ENCODE assay signal across 8 mouse cellular contexts in genomic region chr7:109985661-109986132, GRCm38 (mm10). TPM values are rescaled to one million over a fixed set of nuclear protein-coding genes. Genes with fewer than 3 reads are reported as not detected.
DNase-seq lines count a peak whose midpoint lies in the region; ATAC-seq and TF ChIP-seq lines count a peak whose summit lies in the region.

No protein-coding gene starts in this region.

- H3K27me3 ChIP-seq in heart, embryonic 12.5 days (replicated peaks), result no peaks in the 10 kb centered on the region
- H3K27me3 ChIP-seq in C2C12 (ENCODE audit: control insufficient read depth, insufficient read depth, insufficient read length), result no peaks in the 10 kb centered on the region
- no peaks in the 10 kb centered on the region for H3K27me3 ChIP-seq in midbrain, embryonic 11.5 days (ENCODE audit: control insufficient read depth, insufficient read depth, low read length)

- peak overlapping the region; percentile 78 for H3K27ac ChIP-seq in heart, embryonic 12.5 days (ENCODE audit: poor library complexity, severe bottlenecking)
- no peak overlapping the region for H3K27ac ChIP-seq in cortical plate, adult 2 months (ENCODE audit: insufficient read depth, low read length)
- H3K27ac ChIP-seq in midbrain, embryonic 11.5 days (ENCODE audit: low read depth, low read length), result no peak overlapping the region

- no peak for TF ChIP-seq POLR2A in cortical plate, adult 2 months (IDR thresholded peaks at IDR 0.05; ENCODE audit: extremely low read depth, insufficient read depth, low read length)

- no peaks in the 10 kb centered on the region for H3K9me3 ChIP-seq in heart, embryonic 12.5 days (replicated peaks)
- no peaks in the 10 kb centered on the region for H3K9me3 ChIP-seq in midbrain, embryonic 11.5 days (ENCODE audit: control insufficient read depth, low read length)

- WGBS in heart, embryonic 12.5 days, result under 1% methylated on average over 27 of the region's 27 CpGs
- WGBS in midbrain, embryonic 11.5 days, result under 1% methylated on average over 27 of the region's 27 CpGs

- H3K79me3 ChIP-seq in C2C12 (ENCODE audit: low read depth), result peaks cover 17% of the 10 kb centered on the region

- peaks cover 24% of the 10 kb centered on the region for H3K79me2 ChIP-seq in C2C12 (ENCODE audit: control insufficient read depth, insufficient read depth)

- intact Hi-C loops in heart, postnatal 36 days (cut with DNase I), result loop anchor here (2.0 kb wide), 3 partner anchors 25 to 75 kb away; partner anchors contain the start of genes Dennd5a, Ipo7 and Zfp143

- H3ac ChIP-seq in C2C12 (ENCODE audit: control insufficient read depth, insufficient read length, low read depth), result peak overlapping the region; percentile 50

- peaks cover 14% of the 10 kb centered on the region for H3K36me3 ChIP-seq in heart, embryonic 12.5 days
- H3K36me3 ChIP-seq in C2C12 (ENCODE audit: control insufficient read depth, insufficient read depth), result peaks cover 17% of the 10 kb centered on the region
- H3K36me3 ChIP-seq in midbrain, embryonic 11.5 days (ENCODE audit: control insufficient read depth, insufficient read depth, low read length), result no peaks in the 10 kb centered on the region; the same call in 1 of the 2 replicates

- no peak for TF ChIP-seq CTCF in C2C12 (IDR thresholded peaks at IDR 0.05; ENCODE audit: control insufficient read depth, insufficient read depth, insufficient read length)
- TF ChIP-seq CTCF in cortical plate, adult 2 months (IDR thresholded peaks at IDR 0.05; ENCODE audit: extremely low read depth, insufficient read depth, low read length), result no peak

- peak overlapping the region; percentile 81 for H3K4me3 ChIP-seq in heart, embryonic 12.5 days
- H3K4me3 ChIP-seq in C2C12 (ENCODE audit: insufficient read depth, poor library complexity, severe bottlenecking), result peak overlapping the region; percentile 57
- peak overlapping the region; percentile 72 for H3K4me3 ChIP-seq in cortical plate, adult 2 months (ENCODE audit: insufficient read depth, low read length)
- H3K4me3 ChIP-seq in midbrain, embryonic 11.5 days (ENCODE audit: low read depth, low read length), result peak overlapping the region; percentile 62

- H3K4me2 ChIP-seq in heart, embryonic 12.5 days, result peak overlapping the region; percentile 82
- peak overlapping the region; percentile 81 for H3K4me2 ChIP-seq in midbrain, embryonic 11.5 days

- peak overlapping the region; percentile 89 for H3K9ac ChIP-seq in heart, embryonic 12.5 days
- H3K9ac ChIP-seq in midbrain, embryonic 11.5 days (ENCODE audit: low read length), result peak overlapping the region; percentile 70

- H3K4me1 ChIP-seq in heart, embryonic 12.5 days (replicated peaks), result peaks cover 9% of the 10 kb centered on the region; the same call in 1 of the 2 replicates
- peaks cover 2% of the 10 kb centered on the region; the same call in 1 of the 2 replicates for H3K4me1 ChIP-seq in cortical plate, adult 2 months (ENCODE audit: control insufficient read depth, insufficient read depth, low read length)
- H3K4me1 ChIP-seq in midbrain, embryonic 11.5 days (ENCODE audit: control insufficient read depth, insufficient read depth, low read length), result peaks cover 3% of the 10 kb centered on the region

- peak; percentile 51 for ATAC-seq in heart, embryonic 12.5 days (ENCODE audit: insufficient number of reproducible peaks, low FRiP score)
- peak; percentile 9 for ATAC-seq in inflammation-experienced regulatory T-cells, adult 6 months
- ATAC-seq in midbrain, embryonic 11.5 days (ENCODE audit: low FRiP score), result peak; percentile 77

- no peak for DNase-seq in heart, postnatal 36 days
- DNase-seq in midbrain, embryonic 11.5 days (ENCODE audit: low spot score, missing footprints), result no peak
- DNase-seq in layer of hippocampus, postnatal 25 days (ENCODE audit: extremely low spot score in 1 of 2, low spot score in 1 of 2), result no peak
- no peak for DNase-seq in yolk sac, embryonic 10.5 days (ENCODE audit: low spot score)

TF ChIP-seq in C2C12, 6 proteins besides CTCF, POLR2A, EP300 and RAD21:
- TF ChIP-seq CEBPB (IDR thresholded peaks at IDR 0.05; ENCODE audit: low read depth) (no peak), MYOD1 (IDR thresholded peaks at IDR 0.05; ENCODE audit: control insufficient read depth, insufficient read length, low read depth) (no peak), MAX (IDR thresholded peaks at IDR 0.05) (no peak), USF1 (IDR thresholded peaks at IDR 0.05; ENCODE audit: low read depth) (no peak), FOSL1 (IDR thresholded peaks at IDR 0.05; ENCODE audit: insufficient read depth, low read length, poor library complexity, severe bottlenecking) (no peak), MYOG (IDR thresholded peaks at IDR 0.05; ENCODE audit: control insufficient read depth, extremely low read depth, insufficient read length) (no peak)

RNA-seq across cellular contexts. Expression of gene Tmem41b, which starts 1.0 kb away (rescaled TPM):
- polyA plus RNA-seq in heart, embryonic 12.5 days (2016; fragmentation: Nextera tagmentation; extraction: Ambion mirVana), result 56.9 and 63.5 TPM in 2 replicates
- 10 to 100 TPM; 54.5 to 55.3 TPM for total RNA-seq in heart, postnatal 36 days (2021)
- polyA plus RNA-seq in C2C12 (2012; fragmentation: generic; extraction: Trizol), result 40.5 TPM
- polyA plus RNA-seq in cortical plate, adult 2 months (2012; rRNA removed), result 39.0 TPM in 2 replicates
- polyA plus RNA-seq in inflammation-experienced regulatory T-cells, adult 6 months (2017; shearing (Covaris generic)), result 10 to 100 TPM; 32.8 to 38.3 (median 38.2) TPM
- polyA plus RNA-seq in midbrain, embryonic 11.5 days (2014; fragmentation: Nextera tagmentation; extraction: Ambion mirVana), result 85.6 and 89.5 TPM in 2 replicates
- total RNA-seq in layer of hippocampus, postnatal 25 days (2021), result 10 to 100 TPM; 48.6 to 49.9 TPM

RNA-seq across cellular contexts. Expression of gene Dennd5a, which starts 25.4 kb away (rescaled TPM):
- 50.3 and 52.2 TPM in 2 replicates for polyA plus RNA-seq in heart, embryonic 12.5 days (2016; fragmentation: Nextera tagmentation; extraction: Ambion mirVana)
- total RNA-seq in heart, postnatal 36 days (2021), result 100 to 1,000 TPM; 134 to 147 TPM
- polyA plus RNA-seq in C2C12 (2012; fragmentation: generic; extraction: Trizol), result 46.2 TPM
- polyA plus RNA-seq in cortical plate, adult 2 months (2012; rRNA removed), result 214 and 216 TPM in 2 replicates
- polyA plus RNA-seq in inflammation-experienced regulatory T-cells, adult 6 months (2017; shearing (Covaris generic)), result 10 to 100 TPM; 24.7 to 27.5 (median 27.2) TPM
- 52.4 and 53.0 TPM in 2 replicates for polyA plus RNA-seq in midbrain, embryonic 11.5 days (2014; fragmentation: Nextera tagmentation; extraction: Ambion mirVana)
- total RNA-seq in layer of hippocampus, postnatal 25 days (2021), result 100 to 1,000 TPM; 214 to 220 TPM

RNA-seq across cellular contexts. Expression of gene Ipo7, which starts 32.4 kb away (rescaled TPM):
- polyA plus RNA-seq in heart, embryonic 12.5 days (2016; fragmentation: Nextera tagmentation; extraction: Ambion mirVana), result 43.8 and 43.9 TPM in 2 replicates
- 10 to 100 TPM; 95.6 to 96.4 TPM for total RNA-seq in heart, postnatal 36 days (2021)
- 29.1 TPM for polyA plus RNA-seq in C2C12 (2012; fragmentation: generic; extraction: Trizol)
- polyA plus RNA-seq in cortical plate, adult 2 months (2012; rRNA removed), result 44.7 and 45.4 TPM in 2 replicates
- 10 to 100 TPM; 23.6 to 44.6 (median 26.4) TPM for polyA plus RNA-seq in inflammation-experienced regulatory T-cells, adult 6 months (2017; shearing (Covaris generic))
- 37.8 and 40.2 TPM in 2 replicates for polyA plus RNA-seq in midbrain, embryonic 11.5 days (2014; fragmentation: Nextera tagmentation; extraction: Ambion mirVana)
- total RNA-seq in layer of hippocampus, postnatal 25 days (2021), result 100 to 1,000 TPM in 1 of 2 experiments, 10 to 100 TPM in 1; 99.5 to 104 TPM

Comparison
In these comparisons a context has a peak if more than half of its experiments do, and no peak if none do; other contexts are left out.
1. ATAC-seq: peak in every context shown above with its lines; median percentile 77 in midbrain, embryonic 11.5 days; 51 in heart, embryonic 12.5 days; 9 in inflammation-experienced regulatory T-cells, adult 6 months.